Mouse (Mus musculus): ENCODE results near the gene Cfap77. TPM values are rescaled to one million over a fixed set of nuclear protein-coding genes. Genes with fewer than 3 reads are reported as not detected.

Gene Cfap77
- polyA plus RNA-seq, 1 experiment from 2014 or later, result 0.13 TPM

DNA sequence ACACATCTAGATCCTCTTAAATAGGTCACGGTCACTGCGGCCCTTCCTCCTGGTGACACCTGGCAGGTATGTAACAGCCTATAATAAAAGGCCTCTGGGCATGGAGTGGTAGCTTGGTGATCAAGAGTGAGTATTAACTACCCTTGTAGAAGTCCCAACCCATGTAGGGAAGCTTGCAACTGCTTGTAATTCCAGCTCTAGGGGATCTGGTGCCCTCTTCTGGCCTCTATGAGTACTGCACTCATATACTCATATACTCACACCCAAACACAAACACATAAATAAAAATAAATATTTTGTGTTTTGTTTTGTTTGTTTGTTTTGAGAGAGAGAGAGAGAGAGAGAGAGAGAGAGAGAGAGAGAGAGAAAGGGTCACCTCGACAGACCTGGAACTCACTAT, 66.1 kb downstream of the Cfap77 start:
- WGBS (ENCODE audit: insufficient replicate concordance), result 76% methylated on average over 3 of the region's 3 CpGs
- Histone ChIP-seq H3K27ac (no peak overlapping the region), H3K36me3 (no peaks in the 10 kb centered on the region), H3K9ac (no peak overlapping the region), H3K4me3 (replicated peaks) (no peak overlapping the region), H3K9me3 (replicated peaks) (no peaks in the 10 kb centered on the region; the same call in 1 of the 2 replicates), H3K27me3 (no peaks in the 10 kb centered on the region), H3K4me2 (no peak overlapping the region), H3K4me1 (replicated peaks) (no peaks in the 10 kb centered on the region)
- ATAC-seq (ENCODE audit: low read depth) (no peak), DNase-seq (no peak)

DNA sequence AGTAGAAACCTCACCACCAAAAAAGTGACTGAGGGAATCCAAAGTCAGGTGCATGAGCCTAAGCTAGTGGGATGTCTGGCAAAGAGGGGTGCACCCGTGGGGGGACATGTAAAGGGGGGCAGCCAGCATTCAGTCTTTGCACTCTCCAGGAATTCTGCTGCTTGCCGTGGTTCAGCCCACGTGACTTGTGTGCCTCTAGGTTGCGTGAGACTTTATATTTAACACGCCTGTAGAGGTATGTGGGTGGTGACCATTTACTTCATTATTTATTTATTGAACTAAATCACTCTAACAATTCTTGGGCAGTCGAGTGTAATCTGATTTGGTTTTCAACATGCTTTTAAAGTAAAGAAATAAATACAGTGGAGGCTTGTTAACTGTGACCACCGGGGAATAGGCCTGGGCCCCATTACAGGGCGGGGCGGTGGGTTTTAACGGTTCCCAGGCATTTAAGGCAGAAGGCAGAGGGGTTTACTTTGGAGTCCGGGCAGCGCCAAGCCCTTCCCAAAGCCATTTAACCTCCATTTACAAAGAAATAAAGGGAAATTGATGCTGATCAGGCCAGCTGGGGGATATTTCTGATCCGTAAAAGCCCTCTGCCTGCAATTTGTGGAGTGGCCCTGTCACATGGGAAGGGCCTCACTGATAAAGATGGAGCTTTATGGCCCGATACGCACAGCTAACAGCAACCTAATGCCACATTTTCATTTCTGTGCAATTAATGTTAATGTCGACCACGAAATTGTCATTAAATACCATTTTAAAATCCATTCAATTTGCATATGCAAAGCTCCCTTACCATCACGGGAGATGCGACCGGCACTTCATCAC, 74.6 kb downstream of the Cfap77 start:
- no peak overlapping the region for H3K9ac ChIP-seq
- WGBS (ENCODE audit: insufficient replicate concordance), result 69% methylated on average over 20 of the region's 20 CpGs
- H3K27ac ChIP-seq, result no peak overlapping the region
- H3K27me3 ChIP-seq, result peaks cover 4% of the 10 kb centered on the region; the same call in 1 of the 2 replicates
- H3K4me2 ChIP-seq, result no peak overlapping the region
- no peaks in the 10 kb centered on the region for H3K36me3 ChIP-seq
- DNase-seq (no peak), ATAC-seq (ENCODE audit: low read depth) (no peak)
- no peak overlapping the region for H3K4me3 ChIP-seq (replicated peaks)
- H3K4me1 ChIP-seq (replicated peaks), result no peaks in the 10 kb centered on the region
- no peaks in the 10 kb centered on the region for H3K9me3 ChIP-seq (replicated peaks)

DNA sequence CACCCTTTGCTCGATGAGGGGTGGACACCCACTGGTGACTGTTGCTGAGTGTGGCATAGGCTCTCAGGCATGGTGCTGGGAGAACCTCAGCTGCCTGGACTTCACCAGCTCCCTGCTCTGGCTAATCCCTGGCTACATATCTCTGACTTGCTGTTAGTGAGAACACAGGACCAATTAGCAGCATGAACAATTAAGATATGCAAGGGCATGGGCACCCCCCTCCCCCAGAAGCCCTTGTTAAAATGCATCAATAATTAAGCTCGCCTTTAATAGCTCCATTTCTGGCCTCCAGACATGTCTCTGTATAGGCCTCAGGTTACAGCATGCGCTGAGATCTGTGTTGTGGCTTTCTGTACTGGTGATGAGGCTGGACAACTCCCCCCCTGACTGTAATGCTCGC, 76.4 kb downstream of the Cfap77 start:
- Histone ChIP-seq H3K4me3 (replicated peaks) (no peak overlapping the region), H3K36me3 (no peaks in the 10 kb centered on the region), H3K9me3 (replicated peaks) (no peaks in the 10 kb centered on the region), H3K27me3 (peaks cover 21% of the 10 kb centered on the region), H3K9ac (no peak overlapping the region), H3K4me2 (no peak overlapping the region), H3K4me1 (replicated peaks) (no peaks in the 10 kb centered on the region; the same call in 1 of the 2 replicates), H3K27ac (no peak overlapping the region)
- DNase-seq, result no peak
- 60% methylated on average over 4 of the region's 4 CpGs for WGBS (ENCODE audit: insufficient replicate concordance)
- ATAC-seq (ENCODE audit: low read depth), result no peak

DNA sequence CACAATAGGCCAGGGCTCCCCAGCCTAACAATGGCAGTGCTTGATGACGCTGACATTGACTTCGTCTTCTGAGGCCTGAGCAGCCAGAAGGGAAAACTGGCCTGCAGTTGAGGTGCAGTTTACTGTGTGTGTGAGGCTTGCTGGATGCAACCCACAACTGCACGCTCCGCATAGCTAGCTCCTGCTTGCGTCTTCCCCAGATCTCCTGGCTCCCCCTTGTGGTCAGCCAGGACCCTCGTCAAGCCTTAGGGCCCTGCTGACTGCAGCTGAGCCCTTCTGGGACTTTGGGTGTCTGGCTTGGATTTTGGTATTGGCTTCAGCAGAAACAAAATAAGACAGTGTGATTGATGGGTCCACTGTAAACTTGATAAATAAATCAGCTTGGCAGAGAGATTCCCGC, 78.2 kb downstream of the Cfap77 start:
- Histone ChIP-seq H3K36me3 (no peaks in the 10 kb centered on the region), H3K4me2 (no peak overlapping the region), H3K9me3 (replicated peaks) (no peaks in the 10 kb centered on the region), H3K27ac (no peak overlapping the region), H3K9ac (no peak overlapping the region), H3K4me3 (replicated peaks) (no peak overlapping the region), H3K27me3 (peaks cover 21% of the 10 kb centered on the region), H3K4me1 (replicated peaks) (no peaks in the 10 kb centered on the region; the same call in 1 of the 2 replicates)
- no peak for ATAC-seq (ENCODE audit: low read depth)
- WGBS (ENCODE audit: insufficient replicate concordance), result 13% methylated on average over 7 of the region's 7 CpGs
- peak; percentile 24 for DNase-seq

DNA sequence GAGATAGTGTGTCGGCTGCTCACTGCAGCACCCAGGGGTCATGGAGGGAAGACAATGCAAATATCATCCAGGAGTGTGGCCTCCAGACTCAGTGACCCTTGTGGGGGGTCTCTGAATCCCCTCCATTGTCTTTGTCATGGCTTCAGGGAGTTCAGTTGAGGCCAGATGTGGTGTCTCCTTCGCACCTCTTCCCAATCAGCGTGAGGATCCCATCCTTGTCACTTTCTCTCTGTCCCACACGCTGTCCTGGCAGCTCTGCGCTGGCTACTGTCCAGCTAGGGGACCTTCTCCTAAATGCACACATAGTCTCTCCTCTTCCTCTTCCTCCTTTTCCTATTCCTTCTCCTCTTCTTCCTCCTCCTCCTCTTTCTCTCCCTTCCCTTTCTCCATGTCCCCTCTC, 79.3 kb downstream of the Cfap77 start:
- no peak for ATAC-seq (ENCODE audit: low read depth)
- Histone ChIP-seq H3K4me2 (no peak overlapping the region), H3K9ac (no peak overlapping the region), H3K27me3 (peaks cover 21% of the 10 kb centered on the region), H3K4me1 (replicated peaks) (no peaks in the 10 kb centered on the region; the same call in 1 of the 2 replicates), H3K9me3 (replicated peaks) (no peaks in the 10 kb centered on the region), H3K27ac (no peak overlapping the region), H3K4me3 (replicated peaks) (no peak overlapping the region), H3K36me3 (no peaks in the 10 kb centered on the region)
- WGBS (ENCODE audit: insufficient replicate concordance), result 67% methylated on average over 5 of the region's 5 CpGs
- DNase-seq, result no peak

DNA sequence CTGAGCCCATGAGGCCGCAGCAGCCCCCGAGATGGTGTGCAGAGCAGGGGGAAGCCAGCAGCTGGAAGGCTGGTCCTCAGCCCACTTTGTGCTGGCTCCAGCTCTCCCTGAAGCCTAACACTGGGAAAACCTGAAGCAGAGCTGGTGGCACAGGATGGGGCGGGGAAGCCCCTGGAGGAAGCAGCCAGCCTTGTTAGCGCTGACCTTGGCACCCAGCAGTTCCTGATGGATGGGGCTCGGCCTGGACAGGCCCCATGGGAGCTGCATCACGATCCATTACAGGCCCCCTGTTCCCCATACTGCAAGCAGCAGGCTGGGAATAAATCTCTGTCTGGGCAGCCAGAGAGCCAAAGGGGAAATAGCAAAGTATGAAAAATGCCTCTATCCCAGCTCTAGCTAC, 80.3 kb downstream of the Cfap77 start:
- Histone ChIP-seq H3K36me3 (no peaks in the 10 kb centered on the region), H3K9ac (no peak overlapping the region), H3K27me3 (peaks cover 21% of the 10 kb centered on the region), H3K4me1 (replicated peaks) (no peaks in the 10 kb centered on the region; the same call in 1 of the 2 replicates), H3K9me3 (replicated peaks) (no peaks in the 10 kb centered on the region), H3K4me3 (replicated peaks) (no peak overlapping the region), H3K4me2 (no peak overlapping the region), H3K27ac (no peak overlapping the region)
- no peak for DNase-seq
- ATAC-seq (ENCODE audit: low read depth), result no peak
- WGBS (ENCODE audit: insufficient replicate concordance), result 28% methylated on average over 6 of the region's 6 CpGs

DNA sequence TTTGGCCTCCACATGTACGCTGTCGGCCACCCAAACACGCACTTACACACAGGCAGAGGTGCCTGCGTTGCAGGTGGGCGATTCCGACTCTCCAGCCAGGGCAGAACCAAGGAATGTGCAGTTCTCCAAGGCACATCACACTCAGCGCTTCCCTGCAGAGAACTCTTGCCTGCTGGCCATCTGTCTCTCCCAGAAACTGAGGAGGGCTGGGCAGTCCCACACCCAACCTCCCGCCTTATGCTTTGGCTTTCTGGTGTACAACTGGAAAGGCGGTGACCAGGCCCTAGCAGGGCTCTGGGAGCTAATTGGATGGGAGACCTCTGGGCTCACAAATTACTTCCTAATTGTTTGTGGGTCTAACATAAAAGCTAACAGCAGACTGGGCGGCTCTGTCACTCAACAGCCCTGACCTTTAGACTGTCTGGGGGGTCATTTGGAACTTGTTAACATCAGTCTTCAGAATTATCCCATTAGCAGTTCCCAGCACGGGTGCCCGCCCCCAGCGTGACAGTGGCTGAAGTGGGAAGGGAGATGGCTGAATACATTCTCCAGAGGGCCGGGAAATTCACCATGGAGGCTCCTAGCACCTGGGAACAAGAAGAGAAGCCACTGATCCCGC, 80.9 kb downstream of the Cfap77 start:
- H3K9me3 ChIP-seq (replicated peaks), result no peaks in the 10 kb centered on the region
- DNase-seq, result no peak
- no peak overlapping the region for H3K4me2 ChIP-seq
- 36% methylated on average over 15 of the region's 15 CpGs for WGBS (ENCODE audit: insufficient replicate concordance)
- H3K4me1 ChIP-seq (replicated peaks), result no peaks in the 10 kb centered on the region; the same call in 1 of the 2 replicates
- peaks cover 21% of the 10 kb centered on the region for H3K27me3 ChIP-seq
- H3K4me3 ChIP-seq (replicated peaks), result no peak overlapping the region
- no peak overlapping the region for H3K27ac ChIP-seq
- no peaks in the 10 kb centered on the region for H3K36me3 ChIP-seq
- H3K9ac ChIP-seq, result no peak overlapping the region
- ATAC-seq (ENCODE audit: low read depth), result no peak

DNA sequence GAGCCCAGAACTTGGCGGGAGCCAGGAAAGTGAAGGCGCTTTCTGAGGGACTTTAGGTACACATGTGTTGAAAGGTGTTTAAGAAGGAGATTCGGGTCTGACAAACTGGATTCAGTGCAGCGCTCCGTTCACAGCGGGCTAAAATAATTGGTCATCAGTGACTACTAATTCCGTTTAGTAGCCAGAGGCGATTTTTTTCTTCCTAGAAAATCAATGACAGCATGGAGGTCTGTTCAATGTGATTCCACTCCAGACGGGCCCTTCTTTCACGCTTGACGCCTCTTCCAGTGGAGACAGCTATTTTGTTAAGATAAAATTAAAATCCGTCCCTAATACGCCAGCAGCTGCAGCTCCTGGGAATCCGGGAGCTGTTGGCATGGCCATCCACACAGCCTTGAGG, 84.4 kb downstream of the Cfap77 start:
- no peak overlapping the region for H3K4me2 ChIP-seq
- no peaks in the 10 kb centered on the region for H3K36me3 ChIP-seq
- H3K9ac ChIP-seq, result no peak overlapping the region
- H3K27ac ChIP-seq, result no peak overlapping the region
- ATAC-seq (ENCODE audit: low read depth) (no peak), DNase-seq (no peak)
- WGBS (ENCODE audit: insufficient replicate concordance), result 71% methylated on average over 14 of the region's 14 CpGs
- H3K9me3 ChIP-seq (replicated peaks), result no peaks in the 10 kb centered on the region
- H3K27me3 ChIP-seq, result peaks cover 25% of the 10 kb centered on the region
- no peaks in the 10 kb centered on the region; the same call in 1 of the 2 replicates for H3K4me1 ChIP-seq (replicated peaks)
- H3K4me3 ChIP-seq (replicated peaks), result no peak overlapping the region

DNA sequence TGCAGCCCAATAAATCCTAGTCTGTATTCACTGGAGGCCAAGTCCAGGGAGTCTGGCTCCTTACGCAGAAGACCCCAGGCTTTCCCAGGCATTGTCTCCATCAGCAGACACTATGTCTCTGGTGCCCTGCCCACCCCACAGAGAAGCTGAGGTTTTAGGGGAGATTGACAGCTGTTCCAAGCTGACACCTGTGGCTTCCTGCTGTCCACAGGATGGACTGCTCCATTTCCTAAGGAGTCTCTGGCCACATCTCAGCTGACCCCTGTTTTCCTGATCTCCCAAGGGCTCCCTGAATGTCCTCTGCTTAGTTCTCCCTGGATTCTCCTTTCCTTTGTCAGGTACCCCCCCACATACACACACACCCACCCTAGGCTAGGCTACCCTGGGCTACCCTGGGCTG, 86.6 kb downstream of the Cfap77 start:
- Histone ChIP-seq H3K27me3 (peaks cover 6% of the 10 kb centered on the region; the same call in 1 of the 2 replicates), H3K4me1 (replicated peaks) (no peaks in the 10 kb centered on the region), H3K9ac (no peak overlapping the region), H3K27ac (no peak overlapping the region), H3K4me2 (no peak overlapping the region), H3K4me3 (replicated peaks) (no peak overlapping the region), H3K36me3 (no peaks in the 10 kb centered on the region), H3K9me3 (replicated peaks) (no peaks in the 10 kb centered on the region)
- ATAC-seq (ENCODE audit: low read depth), result no peak
- WGBS (ENCODE audit: insufficient replicate concordance), result 88% methylated on average over 1 of the region's 1 CpGs
- no peak for DNase-seq

DNA sequence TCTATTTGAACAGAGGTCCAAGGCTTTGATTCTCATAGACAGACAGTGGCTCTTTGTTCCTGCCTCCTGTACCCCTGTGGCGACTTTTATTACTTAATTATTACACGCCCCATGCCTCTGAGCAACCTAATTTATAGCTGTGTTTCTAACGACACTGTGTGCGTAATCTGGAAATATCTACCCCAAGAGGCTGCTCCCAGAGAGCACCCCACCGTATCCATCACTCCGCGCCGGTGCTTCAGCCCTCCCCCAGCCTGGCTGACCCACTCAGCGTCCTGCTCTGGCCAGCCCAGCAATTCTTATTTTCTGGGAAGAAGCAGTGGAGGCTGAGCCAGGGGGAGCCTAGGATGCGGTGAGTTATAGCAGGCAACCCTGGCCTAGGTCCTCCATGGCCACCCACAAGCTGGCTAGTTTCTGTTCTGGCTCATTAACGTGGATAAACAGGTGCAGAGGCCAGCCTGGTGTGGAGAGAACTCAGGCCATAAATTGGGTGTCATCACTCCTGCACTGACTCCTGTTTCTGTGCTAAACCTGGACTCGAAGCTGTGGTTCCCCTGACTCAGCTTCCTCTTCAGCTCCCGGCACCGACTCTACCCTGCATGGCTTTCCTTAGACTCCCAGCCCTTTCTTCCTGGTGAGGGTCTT, 88.6 kb downstream of the Cfap77 start:
- DNase-seq (no peak), ATAC-seq (ENCODE audit: low read depth) (no peak)
- H3K9ac ChIP-seq, result no peak overlapping the region
- H3K27me3 ChIP-seq, result peaks cover 6% of the 10 kb centered on the region; the same call in 1 of the 2 replicates
- H3K36me3 ChIP-seq, result no peaks in the 10 kb centered on the region
- no peaks in the 10 kb centered on the region for H3K9me3 ChIP-seq (replicated peaks)
- H3K27ac ChIP-seq, result no peak overlapping the region
- 54% methylated on average over 14 of the region's 14 CpGs for WGBS (ENCODE audit: insufficient replicate concordance)
- H3K4me1 ChIP-seq (replicated peaks), result no peaks in the 10 kb centered on the region
- H3K4me2 ChIP-seq, result no peak overlapping the region
- H3K4me3 ChIP-seq (replicated peaks), result no peak overlapping the region

DNA sequence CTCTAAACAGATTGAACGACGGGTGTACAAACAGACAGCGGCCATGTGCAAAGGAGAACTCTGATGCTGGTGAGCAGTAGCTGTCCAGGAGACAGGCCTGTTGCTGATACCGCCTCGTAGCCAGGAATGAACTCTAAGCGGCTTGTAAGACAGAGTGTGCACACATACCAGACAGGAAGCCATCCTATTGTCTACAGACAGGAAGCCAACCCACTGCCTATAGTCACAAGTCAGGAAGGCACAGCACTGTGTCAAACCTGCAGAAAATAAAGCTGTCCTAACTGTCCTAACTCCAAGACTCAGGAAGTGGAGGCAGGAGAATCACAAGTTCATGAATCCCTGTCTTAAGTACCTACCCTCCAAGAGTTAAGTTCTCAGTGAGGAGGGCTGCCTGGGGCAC, 91.3 kb downstream of the Cfap77 start:
- Histone ChIP-seq H3K9me3 (replicated peaks) (no peaks in the 10 kb centered on the region), H3K36me3 (no peaks in the 10 kb centered on the region), H3K4me1 (replicated peaks) (no peaks in the 10 kb centered on the region), H3K4me3 (replicated peaks) (no peak overlapping the region), H3K27ac (no peak overlapping the region), H3K4me2 (no peak overlapping the region), H3K9ac (no peak overlapping the region), H3K27me3 (peaks cover 6% of the 10 kb centered on the region; the same call in 1 of the 2 replicates)
- WGBS (ENCODE audit: insufficient replicate concordance), result 44% methylated on average over 6 of the region's 6 CpGs
- ATAC-seq (ENCODE audit: low read depth) (no peak), DNase-seq (no peak)

Data from liver, embryonic 13.5 days (tissue).